Comparison of ENCODE assay signal across 15 mouse cellular contexts in the genomic region with DNA sequence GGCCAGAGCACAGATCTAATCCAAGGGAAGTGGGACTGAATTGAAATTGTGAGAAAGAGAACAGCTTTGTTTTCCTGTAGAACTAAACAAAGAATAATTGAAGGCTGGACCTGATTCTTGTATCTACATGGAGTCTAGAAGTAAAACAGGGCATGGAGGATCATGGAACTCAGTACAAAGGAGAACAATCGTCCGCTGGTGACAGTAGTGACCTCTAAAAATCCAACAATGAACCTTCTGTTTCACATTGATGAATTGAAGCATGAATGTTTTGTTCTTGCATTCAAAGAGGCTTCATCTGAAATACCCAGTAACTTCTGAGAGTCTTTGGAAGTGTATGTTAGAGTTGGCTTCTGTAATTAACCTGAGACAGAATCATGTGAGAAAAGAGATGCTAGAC.
"Had no signal": no experiment of that assay in that cellular context is flagged by ENCODE, and none has a peak within 500 bp of the region (broad histone marks: within the 10 kb centered on the region; RNA-seq: fewer than 3 reads in every experiment).

No protein-coding gene starts in this region.

- H3K9ac ChIP-seq: lung, embryonic 14.5 days; midbrain, embryonic 12.5 days; neural tube, embryonic 12.5 days; stomach, embryonic 15.5 days had no signal

- H3K36me3 ChIP-seq: midbrain, embryonic 10.5 days; midbrain, embryonic 12.5 days; neural tube, embryonic 12.5 days; stomach, embryonic 15.5 days had no signal

- DNase-seq: lung, adult 18-20 months; lung, embryonic 14.5 days; lung, postnatal 10 days; lung, postnatal 4 days; midbrain, embryonic 14.5 days; right cerebral cortex, postnatal 14 days; thymus, adult 18-20 months; thymus, postnatal 14 days; thymus, postnatal 36 days had no signal

- H3K27ac ChIP-seq: midbrain, embryonic 10.5 days; midbrain, embryonic 12.5 days; neural tube, embryonic 12.5 days; stomach, embryonic 15.5 days; stomach, postnatal 0 days had no signal

- H3K4me1 ChIP-seq: midbrain, embryonic 10.5 days; midbrain, embryonic 12.5 days; neural tube, embryonic 12.5 days; stomach, embryonic 15.5 days had no signal

- H3K9me3 ChIP-seq: midbrain, embryonic 10.5 days; midbrain, embryonic 12.5 days; neural tube, embryonic 12.5 days; stomach, embryonic 15.5 days had no signal

- H3K27me3 ChIP-seq: midbrain, embryonic 12.5 days; neural tube, embryonic 12.5 days; stomach, embryonic 15.5 days had no signal

- ATAC-seq: midbrain, embryonic 16.5 days had no signal

- H3K4me3 ChIP-seq: midbrain, embryonic 10.5 days; midbrain, embryonic 12.5 days; neural tube, embryonic 12.5 days; stomach, embryonic 15.5 days had no signal

- H3K4me2 ChIP-seq: lung, embryonic 14.5 days; midbrain, embryonic 12.5 days; neural tube, embryonic 12.5 days; stomach, embryonic 15.5 days had no signal
